Mouse (Mus musculus) embryonic facial prominence, embryonic 11.5 days (tissue): ENCODE data around the gene Mmp19. TPM values are rescaled to one million over a fixed set of nuclear protein-coding genes. Genes with fewer than 3 reads are reported as not detected.
"Not testable (repeated sequence)": the region's sequence is repeated elsewhere in the genome, so short reads cannot be mapped to it uniquely, and the experiment has no call there.

ENCODE experiments used
- ATAC-seq: fragments of 200-750 bp; cut with Nextera tagmentation; replicated peaks from 2 replicates; pipeline ENCODE4 v1.8.0; 2017; ENCODE audit warnings: low read depth; ENCODE audit not compliant: insufficient number of reproducible peaks, low FRiP score, low TSS enrichment
- DNase-seq: peaks from one replicate; pipeline ENCODE4 v3.0.0-alpha.2; 2015; ENCODE audit warnings: low spot score
- H3K27ac ChIP-seq: fragments of 300-500 bp; sonication (generic); replicated peaks from 2 replicates; pipeline ENCODE4 v1.5.1; 2014; ENCODE audit warnings: mild to moderate bottlenecking, low read depth, low read length, control low read depth
- H3K27me3 ChIP-seq: fragments of 300-500 bp; sonication (generic); 2 replicates; pipeline ENCODE4 v1.6.1; 2014; ENCODE audit warnings: mild to moderate bottlenecking, low read length, moderate library complexity, mixed read lengths; ENCODE audit not compliant: control insufficient read depth, insufficient read depth
- H3K36me3 ChIP-seq: fragments of 300-500 bp; sonication (generic); replicated peaks from 2 replicates; pipeline ENCODE4 v1.6.1; 2014; ENCODE audit warnings: low read depth, mild to moderate bottlenecking, low read length, moderate library complexity, mixed read lengths; ENCODE audit not compliant: control insufficient read depth, insufficient read depth
- H3K4me1 ChIP-seq: fragments of 300-500 bp; sonication (generic); 2 replicates; pipeline ENCODE4 v1.6.1; 2014; ENCODE audit warnings: low read length, mixed read lengths; ENCODE audit not compliant: control insufficient read depth, insufficient read depth
- H3K4me2 ChIP-seq: fragments of 300-500 bp; sonication (generic); 2 replicates; pipeline ENCODE4 v1.6.1; 2014; ENCODE audit warnings: low read depth, mild to moderate bottlenecking, control low read depth, low read length, moderate library complexity
- H3K4me3 ChIP-seq: fragments of 300-500 bp; sonication (generic); 2 replicates; pipeline ENCODE4 v1.5.1; 2014; ENCODE audit warnings: low read depth, low read length, control low read depth
- H3K9ac ChIP-seq: fragments of 300-500 bp; sonication (generic); replicated peaks from 2 replicates; pipeline ENCODE4 v1.6.1; 2014; ENCODE audit warnings: mild to moderate bottlenecking, control low read depth, low read length
- H3K9me3 ChIP-seq: fragments of 300-500 bp; sonication (generic); replicated peaks from 2 replicates; pipeline ENCODE4 v1.6.1; 2016; ENCODE audit warnings: mild to moderate bottlenecking, low read length, inconsistent platforms, mixed read lengths; ENCODE audit not compliant: control insufficient read depth
- WGBS: fragments of 180-500 bp; shearing (Covaris S2); extraction: QIAGEN DNeasy Blood & Tissue Kit; methylation state at CpG from one replicate; pipeline ENCODE4 v1.1.7; 2014; 5-methylcytosine and 5-hydroxymethylcytosine counted together
- polyA plus RNA-seq: library from polyadenylated mRNA; unstranded; fragments of >200 nt; fragmentation: Nextera tagmentation; extraction: Ambion mirVana; gene quantifications from 2 replicates; pipeline ENCODE4 v1.2.1, GENCODE M21; 2014

Gene Mmp19
- polyA plus RNA-seq, 1 experiment from 2014 or later, result 0.21 TPM

- Histone ChIP-seq H3K4me3 (no peak overlapping the region), H3K9ac (no peak overlapping the region), H3K36me3 (peaks cover 8% of the 10 kb centered on the region), H3K4me2 (no peak overlapping the region), H3K9me3 (no peaks in the 10 kb centered on the region), H3K4me1 (no peaks in the 10 kb centered on the region), H3K27ac (no peak overlapping the region), H3K27me3 (no peaks in the 10 kb centered on the region)
- WGBS, result 87% methylated on average over 4 of the region's 4 CpGs
- no peak for ATAC-seq
- DNase-seq, result no peak
These were observed 29.5 kb downstream of the Mmp19 start for GRCm38 (mm10) chr10:128820217-128820616.

DNA sequence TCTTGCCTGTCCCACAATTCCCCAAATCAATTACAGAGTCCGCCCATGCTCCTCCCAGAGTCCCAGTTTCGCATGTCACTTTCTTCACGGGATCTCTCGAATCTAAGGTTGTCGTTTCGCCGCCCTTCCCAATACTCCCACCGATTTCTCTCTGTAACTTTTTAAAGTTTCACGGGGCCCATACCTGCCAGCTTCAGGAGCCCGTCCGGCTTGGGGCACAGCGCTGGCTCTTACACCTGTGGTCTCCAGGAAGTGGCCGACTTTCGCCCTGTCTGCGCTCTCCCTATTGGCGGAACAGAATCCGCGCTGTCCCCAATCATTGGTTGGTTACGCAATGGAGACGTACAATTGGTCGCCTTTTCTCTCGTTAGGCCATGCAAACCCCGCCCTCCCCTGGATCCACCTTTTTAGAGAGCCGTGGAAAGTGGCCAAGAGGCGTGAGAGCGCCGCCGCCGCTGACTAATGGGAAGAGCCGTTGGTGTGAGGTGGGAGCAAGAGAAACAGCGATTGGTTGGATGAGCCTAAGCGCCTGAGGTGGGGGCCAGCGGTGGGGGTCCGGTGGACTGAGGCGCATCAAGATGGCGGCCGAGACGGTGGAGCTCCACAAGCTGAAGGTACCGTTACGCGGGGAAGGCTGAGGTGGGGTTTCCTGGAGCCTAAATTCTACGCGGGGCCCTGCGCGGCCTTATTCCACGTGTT, 30.8 kb downstream of the Mmp19 start, which contains the start of gene Ormdl2:
TSS of gene Ormdl2 (minus strand) at position 288 of the 699 bp plus-strand sequence.
- ATAC-seq (peak; percentile 100), DNase-seq (peak; percentile 99)
- Histone ChIP-seq H3K9me3 (no peaks in the 10 kb centered on the region), H3K9ac (peak within 1 kb of the TSS; percentile 85), H3K36me3 (peaks cover 6% of the 10 kb centered on the region), H3K4me2 (peak within 1 kb of the TSS; percentile 79), H3K27ac (no peak within 1 kb of the TSS), H3K27me3 (no peaks in the 10 kb centered on the region), H3K4me1 (no peaks in the 10 kb centered on the region), H3K4me3 (peak within 1 kb of the TSS; percentile 87)
- WGBS, result under 1% methylated on average over 46 of the region's 46 CpGs

- peak overlapping the region; percentile 87 for H3K4me3 ChIP-seq
- peak overlapping the region; percentile 79 for H3K4me2 ChIP-seq
- WGBS, result 5% methylated on average over 13 of the region's 13 CpGs
- ATAC-seq, result no peak
- no peaks in the 10 kb centered on the region for H3K4me1 ChIP-seq
- peak overlapping the region; percentile 85 for H3K9ac ChIP-seq
- no peak overlapping the region for H3K27ac ChIP-seq
- H3K36me3 ChIP-seq, result peaks cover 4% of the 10 kb centered on the region
- no peak for DNase-seq
- H3K27me3 ChIP-seq, result no peaks in the 10 kb centered on the region
- H3K9me3 ChIP-seq, result no peaks in the 10 kb centered on the region
These were observed 31.4 kb downstream of the Mmp19 start for GRCm38 (mm10) chr10:128822135-128822534.

GRCm38 (mm10) chr10:128823087-128823486, 32.4 kb downstream of the Mmp19 start:
- not testable (repeated sequence) for H3K27me3 ChIP-seq, H3K4me1 ChIP-seq, H3K36me3 ChIP-seq, H3K9me3 ChIP-seq, ATAC-seq, H3K27ac ChIP-seq, H3K9ac ChIP-seq, DNase-seq
- peak overlapping the region; percentile 79 for H3K4me2 ChIP-seq
- 77% methylated on average over 4 of the region's 4 CpGs for WGBS
- H3K4me3 ChIP-seq, result peak overlapping the region; percentile 87

DNA sequence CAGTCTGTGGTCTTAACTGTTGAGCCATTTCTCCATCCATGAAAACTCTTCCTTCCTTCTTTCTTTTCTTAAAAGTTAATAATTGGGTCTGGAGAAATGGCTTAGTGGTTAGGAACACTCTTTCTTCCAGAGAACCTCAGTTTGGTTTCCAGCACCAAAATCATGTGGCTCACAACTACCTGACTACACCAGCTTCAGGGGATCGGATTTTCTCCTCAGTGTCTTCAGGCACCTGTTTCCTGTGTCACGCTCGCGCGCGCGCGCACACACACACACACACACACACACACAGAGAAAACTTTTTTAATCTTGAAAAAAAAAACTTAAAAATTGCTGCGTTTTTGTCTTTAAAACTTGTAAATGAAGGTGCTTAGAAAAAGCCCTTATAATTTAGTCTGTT, 33.1 kb downstream of the Mmp19 start:
- Histone ChIP-seq H3K27me3 (no peaks in the 10 kb centered on the region), H3K36me3 (peaks cover 1% of the 10 kb centered on the region), H3K9ac (no peak overlapping the region), H3K4me3 (no peak overlapping the region), H3K4me2 (no peak overlapping the region), H3K9me3 (no peaks in the 10 kb centered on the region), H3K27ac (no peak overlapping the region), H3K4me1 (no peaks in the 10 kb centered on the region)
- DNase-seq, result no peak
- 95% methylated on average over 9 of the region's 9 CpGs for WGBS
- no peak for ATAC-seq

DNA sequence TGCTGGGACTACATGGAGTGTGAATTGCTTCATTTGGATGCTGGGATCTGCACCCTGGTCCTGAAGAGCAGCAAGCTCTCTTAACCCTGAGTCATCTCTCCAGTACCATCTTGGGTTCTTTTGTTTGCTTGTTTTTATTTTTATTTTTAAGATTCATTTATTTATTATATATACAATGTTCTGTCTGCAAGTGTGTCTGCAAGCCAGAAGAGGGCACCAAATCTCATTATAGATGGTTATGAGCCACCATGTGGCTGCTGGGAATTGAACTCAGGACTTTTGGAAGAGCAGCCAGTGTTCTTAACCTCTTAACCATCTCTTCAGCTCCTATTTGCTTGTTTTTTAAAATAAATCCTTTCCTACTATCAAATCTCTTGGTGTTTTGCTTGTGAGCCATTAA, 46.7 kb downstream of the Mmp19 start:
- DNase-seq (no peak), ATAC-seq (no peak)
- peaks cover 2% of the 10 kb centered on the region; the same call in 1 of the 2 replicates for H3K36me3 ChIP-seq
- H3K27me3 ChIP-seq, result no peaks in the 10 kb centered on the region
- H3K4me2 ChIP-seq, result no peak overlapping the region
- no peak overlapping the region for H3K4me3 ChIP-seq
- no peaks in the 10 kb centered on the region for H3K4me1 ChIP-seq
- no peak overlapping the region for H3K9ac ChIP-seq
- no peaks in the 10 kb centered on the region for H3K9me3 ChIP-seq
- H3K27ac ChIP-seq, result no peak overlapping the region

DNA sequence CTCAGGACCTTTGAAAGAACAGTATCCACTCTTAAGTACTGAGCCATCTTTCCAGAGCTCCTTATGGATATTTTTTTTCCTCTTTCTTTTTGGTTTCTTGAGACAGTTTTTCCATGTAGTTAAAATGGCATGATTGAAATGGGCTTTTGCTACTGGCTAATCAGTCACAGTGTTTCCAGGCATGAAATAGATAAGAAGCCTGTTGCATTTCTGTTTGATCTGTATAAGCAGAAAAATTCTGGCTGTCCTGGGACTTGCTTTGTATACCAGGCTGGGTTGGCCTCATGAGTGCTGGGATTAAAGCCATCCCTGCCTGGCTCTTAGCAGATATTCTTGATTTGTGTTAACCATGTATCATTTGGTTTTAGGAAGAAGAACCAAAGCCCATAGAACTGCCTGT, 48.7 kb downstream of the Mmp19 start:
- Histone ChIP-seq H3K4me2 (no peak overlapping the region), H3K4me3 (no peak overlapping the region), H3K27ac (no peak overlapping the region), H3K36me3 (peaks cover 5% of the 10 kb centered on the region), H3K4me1 (no peaks in the 10 kb centered on the region), H3K9me3 (no peaks in the 10 kb centered on the region), H3K9ac (no peak overlapping the region), H3K27me3 (no peaks in the 10 kb centered on the region)
- DNase-seq (no peak), ATAC-seq (no peak)

DNA sequence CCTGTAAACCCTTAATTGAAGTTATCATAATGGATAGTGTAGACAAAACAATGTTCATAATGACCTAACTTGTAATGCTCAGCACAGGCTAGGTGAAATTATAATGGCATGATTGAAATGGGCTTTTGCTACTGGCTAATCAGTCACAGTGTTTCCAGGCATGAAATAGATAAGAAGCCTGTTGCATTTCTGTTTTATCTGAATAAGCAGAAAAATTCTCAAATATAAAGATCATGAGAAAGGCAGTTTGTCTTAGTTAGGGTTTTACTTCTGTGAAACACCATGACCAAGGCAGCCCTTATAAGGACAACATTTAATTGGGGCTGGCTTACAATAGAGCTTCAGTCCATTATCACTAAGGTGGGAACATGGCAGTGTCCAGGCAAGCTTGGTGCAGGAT, 49.9 kb downstream of the Mmp19 start:
- no peaks in the 10 kb centered on the region for H3K9me3 ChIP-seq
- H3K4me1 ChIP-seq, result no peaks in the 10 kb centered on the region
- DNase-seq (no peak), ATAC-seq (no peak)
- peaks cover 5% of the 10 kb centered on the region for H3K36me3 ChIP-seq
- H3K4me3 ChIP-seq, result no peak overlapping the region
- H3K27me3 ChIP-seq, result no peaks in the 10 kb centered on the region
- no peak overlapping the region for H3K27ac ChIP-seq
- H3K4me2 ChIP-seq, result no peak overlapping the region
- H3K9ac ChIP-seq, result no peak overlapping the region
